Comparison of ENCODE assay signal across 9 mouse cellular contexts in genomic region chr13:45903519-45904274, GRCm38 (mm10).
DNase-seq lines count a peak whose midpoint lies in the region; ATAC-seq and TF ChIP-seq lines count a peak whose summit lies in the region.
"Had no signal": no experiment of that assay in that cellular context is flagged by ENCODE, and none has a peak within 500 bp of the region (broad histone marks: within the 10 kb centered on the region; RNA-seq: fewer than 3 reads in every experiment).

No protein-coding gene starts in this region.

- TF ChIP-seq POLR2A in CH12.LX (IDR thresholded peaks at IDR 0.05; ENCODE audit: low read depth, low read length), result peak; percentile 52

- peak overlapping the region in 2 of 3 experiments; percentile 26 to 35 for H3K4me3 ChIP-seq in CH12.LX (replicated peaks in 1 of 3; ENCODE audit: low read depth in 2 of 3, low read length in 2 of 3, poor library complexity in 1 of 3)
- H3K4me3 ChIP-seq in liver, embryonic 16.5 days (ENCODE audit: low read depth, low read length), result no peak overlapping the region
- no peak overlapping the region for H3K4me3 ChIP-seq in limb, embryonic 10.5 days

- no peak for TF ChIP-seq CTCF in CH12.LX (conservative IDR thresholded peaks at IDR 0.05 in 1 of 2, IDR thresholded peaks at IDR 0.05 in 1 of 2; ENCODE audit: low read depth in 2 of 2, low read length in 2 of 2)

- H3K27ac ChIP-seq in CH12.LX (ENCODE audit: insufficient read depth, low read depth), result peak overlapping the region; percentile 98
- H3K27ac ChIP-seq in liver, embryonic 16.5 days (ENCODE audit: low read length), result peak overlapping the region; percentile 54
- no peak overlapping the region for H3K27ac ChIP-seq in limb, embryonic 10.5 days

- H3K36me3 ChIP-seq in CH12.LX (replicated peaks in 1 of 2; ENCODE audit: control insufficient read depth in 1 of 2, insufficient read depth in 1 of 2, low read length in 1 of 2), result peaks cover 3 to 37% of the 10 kb centered on the region in 2 experiments
- no peaks in the 10 kb centered on the region for H3K36me3 ChIP-seq in liver, embryonic 16.5 days (ENCODE audit: control insufficient read depth, insufficient read depth)
- H3K36me3 ChIP-seq in limb, embryonic 10.5 days, result no peaks in the 10 kb centered on the region

- no peak; the same call in 1 of the 2 replicates for TF ChIP-seq RAD21 in CH12.LX (IDR thresholded peaks at IDR 0.05; ENCODE audit: low read depth, low read length)

- H3K9me3 ChIP-seq in CH12.LX (replicated peaks; ENCODE audit: low read length), result no peaks in the 10 kb centered on the region
- H3K9me3 ChIP-seq in liver, embryonic 16.5 days (replicated peaks; ENCODE audit: control insufficient read depth, low read length), result no peaks in the 10 kb centered on the region
- H3K9me3 ChIP-seq in limb, embryonic 10.5 days (replicated peaks), result no peaks in the 10 kb centered on the region

- ATAC-seq in liver, embryonic 16.5 days (ENCODE audit: low read depth), result peak; percentile 91

- peak overlapping the region; percentile 19 for H3K9ac ChIP-seq in CH12.LX (ENCODE audit: insufficient read depth, low read depth)
- peak overlapping the region; percentile 16 for H3K9ac ChIP-seq in liver, embryonic 16.5 days (ENCODE audit: low read depth, low read length)

- WGBS in liver, embryonic 16.5 days (ENCODE audit: insufficient replicate concordance), result 8% methylated on average over 12 of the region's 12 CpGs
- 88% methylated on average over 12 of the region's 12 CpGs for WGBS in limb, embryonic 10.5 days

- intact Hi-C loops in heart, postnatal 25 days (cut with DNase I), result no loop called here

- peak; percentile 30; the same call in 1 of the 2 replicates for TF ChIP-seq EP300 in CH12.LX (IDR thresholded peaks at IDR 0.05; ENCODE audit: low read length)

- dilution Hi-C loops in CH12.LX (cut with MboI; ENCODE audit: extremely low pct_ligation_motif_present, extremely low pct_unique_long_range_greater_than_20kb, low sequenced_read_pairs), result no loop called here

- in situ Hi-C loops in CH12.LX (cut with MboI; ENCODE audit: low pct_ligation_motif_present, low pct_unique_long_range_greater_than_20kb, low sequenced_read_pairs), result no loop called here

- H3K4me2 ChIP-seq in CH12.LX (ENCODE audit: insufficient read depth, low read depth, poor library complexity, severe bottlenecking), result peak overlapping the region; percentile 85
- H3K4me2 ChIP-seq in liver, embryonic 16.5 days (ENCODE audit: low read depth, low read length), result peak overlapping the region; percentile 34

- DNase-seq in heart, adult 11 months, result peak; percentile 89
- no peak for DNase-seq in heart, postnatal 25 days (ENCODE audit: low spot score)
- peak; percentile 80 for DNase-seq in CH12.LX (ENCODE audit: extremely low read depth)
- DNase-seq in induced T-regulatory cell, adult 2 months (ENCODE audit: low read depth), result peak; percentile 79
- no peak for DNase-seq in limb, embryonic 10.5 days (ENCODE audit: low spot score)
- DNase-seq in lung, adult 18-20 months, result no peak
- DNase-seq in cerebellum, postnatal 25 days, result no peak
- DNase-seq: adrenal gland, postnatal 25 days had no signal

- H3K27me3 ChIP-seq in CH12.LX (replicated peaks), result no peaks in the 10 kb centered on the region
- H3K27me3 ChIP-seq in liver, embryonic 16.5 days (ENCODE audit: control insufficient read depth, insufficient read depth, low read depth, low read length), result no peaks in the 10 kb centered on the region
- no peaks in the 10 kb centered on the region for H3K27me3 ChIP-seq in limb, embryonic 10.5 days (ENCODE audit: low read depth, poor library complexity, severe bottlenecking)

- H3K4me1 ChIP-seq in CH12.LX (ENCODE audit: control insufficient read depth in 1 of 2, insufficient read depth in 2 of 2), result peaks cover 30 to 72% of the 10 kb centered on the region in 2 experiments
- H3K4me1 ChIP-seq in liver, embryonic 16.5 days (ENCODE audit: control insufficient read depth, low read depth, low read length), result peaks cover 38% of the 10 kb centered on the region
- H3K4me1 ChIP-seq in limb, embryonic 10.5 days, result peaks cover 15% of the 10 kb centered on the region

- peaks cover 40% of the 10 kb centered on the region for H3K79me2 ChIP-seq in CH12.LX (replicated peaks; ENCODE audit: control insufficient read depth, extremely low read depth, insufficient read depth, poor library complexity, severe bottlenecking)

TF ChIP-seq in CH12.LX, 34 proteins besides CTCF, POLR2A, EP300 and RAD21:
- TF ChIP-seq CHD2 (IDR thresholded peaks at IDR 0.05; ENCODE audit: low read length) (peak; percentile 59; the same call in 1 of the 2 replicates), HCFC1 (IDR thresholded peaks at IDR 0.05; ENCODE audit: low read depth, low read length) (no peak; the same call in 1 of the 2 replicates), MXI1 (IDR thresholded peaks at IDR 0.05; ENCODE audit: low read depth, low read length) (peak; percentile 12; the same call in 1 of the 2 replicates), PAX5 (IDR thresholded peaks at IDR 0.05; ENCODE audit: low read length) (no peak), CHD1 (IDR thresholded peaks at IDR 0.05; ENCODE audit: low read depth, low read length) (no peak), MEF2A (IDR thresholded peaks at IDR 0.05; ENCODE audit: borderline replicate concordance, low read depth, low read length) (no peak), ELF1 (IDR thresholded peaks at IDR 0.05; ENCODE audit: low read depth, low read length) (no peak), TBP (conservative IDR thresholded peaks at IDR 0.05; ENCODE audit: low read depth, low read length) (0 out of 2 replicates have a peak, but pooled peaks have one; percentile 31), SIN3A (IDR thresholded peaks at IDR 0.05; ENCODE audit: low read length) (peak; percentile 67; the same call in 1 of the 2 replicates), USF1 (IDR thresholded peaks at IDR 0.05; ENCODE audit: low read depth, low read length) (no peak), MAZ (IDR thresholded peaks at IDR 0.05; ENCODE audit: low read depth, low read length) (peak; percentile 90), NRF1 (IDR thresholded peaks at IDR 0.05; ENCODE audit: low read depth, low read length) (no peak), KAT2A (IDR thresholded peaks at IDR 0.05; ENCODE audit: insufficient replicate concordance, low read length) (no peak), MAFK (IDR thresholded peaks at IDR 0.05; ENCODE audit: insufficient replicate concordance, low read length) (0 out of 2 replicates have a peak, but pooled peaks have one; percentile 17), ZNF384 (IDR thresholded peaks at IDR 0.05; ENCODE audit: low read depth, low read length) (peak; percentile 66; the same call in 1 of the 2 replicates), NELFE (IDR thresholded peaks at IDR 0.05; ENCODE audit: low read depth, low read length) (peak; percentile 37; the same call in 1 of the 2 replicates), ZKSCAN1 (IDR thresholded peaks at IDR 0.05; ENCODE audit: borderline replicate concordance, low read depth, low read length) (peak; percentile 99), RCOR1 (conservative IDR thresholded peaks at IDR 0.05; ENCODE audit: low read depth, low read length) (peak; percentile 64; the same call in 1 of the 2 replicates), BHLHE40 (IDR thresholded peaks at IDR 0.05; ENCODE audit: low read depth, low read length) (peak; percentile 72), MYC (IDR thresholded peaks at IDR 0.05; ENCODE audit: low read depth, low read length) (peak; percentile 28; the same call in 1 of the 2 replicates), ETS1 (conservative IDR thresholded peaks at IDR 0.05; ENCODE audit: low read depth, low read length) (peak; percentile 20; the same call in 1 of the 2 replicates), JUND (conservative IDR thresholded peaks at IDR 0.05; ENCODE audit: low read depth, low read length) (peak; percentile 27; the same call in 1 of the 2 replicates), POLR2AphosphoS2 (IDR thresholded peaks at IDR 0.05; ENCODE audit: low read depth, low read length) (no peak), USF2 (conservative IDR thresholded peaks at IDR 0.05; ENCODE audit: low read depth, low read length) (no peak), ZMIZ1 (IDR thresholded peaks at IDR 0.05; ENCODE audit: low read depth, low read length) (0 out of 2 replicates have a peak, but pooled peaks have one; percentile 55), MAX (IDR thresholded peaks at IDR 0.05; ENCODE audit: low read length) (0 out of 2 replicates have a peak, but pooled peaks have one; percentile 33), TCF12 (IDR thresholded peaks at IDR 0.05; ENCODE audit: low read depth, low read length) (peak; percentile 16; the same call in 1 of the 2 replicates)

Comparison
In these comparisons a context has a peak if more than half of its experiments do, and no peak if none do; other contexts are left out.
1. DNase-seq: peak in heart, adult 11 months (single experiment), CH12.LX (single experiment) and induced T-regulatory cell, adult 2 months (single experiment); none in heart, postnatal 25 days (single experiment), limb, embryonic 10.5 days (single experiment), lung, adult 18-20 months (0 of 2) and cerebellum, postnatal 25 days (0 of 2).
2. H3K4me3 ChIP-seq: peak in CH12.LX (2 of 3); none in liver, embryonic 16.5 days (single experiment) and limb, embryonic 10.5 days (single experiment).